Mouse (Mus musculus) cerebellum, adult 2 months (tissue): ENCODE measurements around the gene Xylb.

Experiments used
- CTCF ChIP-seq: fragments of 200-500 bp; IDR thresholded peaks from 2 replicates; pipeline ENCODE4 v1.5.1; 2011; ENCODE audit warnings: low read depth, mild to moderate bottlenecking, control low read depth, low read length, moderate library complexity, borderline replicate concordance; ENCODE audit not compliant: insufficient read depth
- POLR2A ChIP-seq: fragments of 200-500 bp; IDR thresholded peaks from 2 replicates; pipeline ENCODE4 v1.6.1; 2011; ENCODE audit warnings: low read length, control low read depth, borderline replicate concordance; ENCODE audit not compliant: insufficient read depth

- TF ChIP-seq POLR2A (no peak), CTCF (no peak)
Measured at GRCm38 (mm10) chr9:119361416-119361815, 4.2 kb downstream of the Xylb start.
